Mouse (Mus musculus) embryo, embryonic 11 days (tissue): ENCODE data around the gene Fam168a.

ENCODE experiments used
- DNase-seq: peaks from one replicate; pipeline ENCODE4 v3.0.0-alpha.2; 2015

Gene Fam168a

DNA sequence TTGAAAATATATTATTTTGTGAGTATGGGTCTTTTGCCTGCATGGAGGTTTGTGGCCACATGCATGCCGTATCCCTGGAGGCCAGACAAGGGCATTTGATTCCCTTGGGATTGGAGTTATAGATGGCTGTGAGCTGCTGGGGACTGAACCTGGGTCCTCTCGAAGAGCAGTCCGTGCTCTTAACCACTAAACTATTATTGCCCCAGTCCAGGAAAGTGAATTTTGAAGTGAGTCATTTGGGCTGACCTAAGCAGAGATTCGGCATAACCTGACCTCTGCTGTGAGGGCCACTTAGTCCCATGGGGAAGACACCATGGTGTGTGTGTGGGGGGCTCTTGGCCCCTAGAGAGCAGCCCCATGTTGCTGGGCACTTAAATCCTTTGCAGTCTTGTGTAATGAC lies 164.9 kb downstream of the Fam168a start:
- DNase-seq, result no peak

- DNase-seq, result no peak
These were observed 165.5 kb downstream of the Fam168a start for GRCm38 (mm10) chr7:100871892-100872291.

DNA sequence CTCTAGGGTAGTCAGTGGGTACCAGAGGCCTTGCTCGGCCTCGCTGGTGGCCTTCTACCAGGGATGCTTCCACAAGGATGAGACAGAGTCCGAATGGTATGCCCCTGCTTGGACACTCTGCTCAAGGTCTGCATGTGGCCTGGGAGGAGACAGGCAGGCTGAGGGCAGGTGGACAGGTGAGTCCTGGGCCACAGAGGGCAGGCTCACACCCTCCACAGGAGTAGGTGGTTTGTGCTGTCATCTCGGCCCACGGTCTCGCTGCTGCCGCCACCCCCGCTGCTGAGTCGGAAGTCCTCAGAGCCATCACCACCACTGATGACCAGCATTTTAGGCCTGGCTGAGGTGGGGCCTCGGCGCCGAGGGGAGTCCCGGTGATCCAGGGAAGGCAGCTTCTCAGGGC lies 166.8 kb downstream of the Fam168a start:
- no peak for DNase-seq

- no peak for DNase-seq
These were observed 169.4 kb downstream of the Fam168a start for GRCm38 (mm10) chr7:100875822-100876221.

- DNase-seq, result no peak
These were observed 169.9 kb downstream of the Fam168a start for GRCm38 (mm10) chr7:100876293-100876692.

- no peak for DNase-seq
These were observed 170.3 kb downstream of the Fam168a start for GRCm38 (mm10) chr7:100876771-100877170.

- peak; percentile 80 for DNase-seq
These were observed 173.2 kb downstream of the Fam168a start for GRCm38 (mm10) chr7:100879595-100879994.

GRCm38 (mm10) chr7:100881531-100881930 lies 175.1 kb downstream of the Fam168a start:
- no peak for DNase-seq

GRCm38 (mm10) chr7:100881950-100882349 lies 175.5 kb downstream of the Fam168a start:
- no peak for DNase-seq

GRCm38 (mm10) chr7:100884460-100884859 lies 178.0 kb downstream of the Fam168a start:
- no peak for DNase-seq

GRCm38 (mm10) chr7:100886535-100886934 lies 180.1 kb downstream of the Fam168a start:
- DNase-seq, result peak; percentile 59
